Mouse (Mus musculus) cerebellum, adult 9-11 months (tissue): ENCODE data around the gene C1ql4.

Experiments
- DNase-seq: peaks from one replicate; pipeline ENCODE4 v3.0.0; 2022

Gene C1ql4

GRCm38 (mm10) chr15:99087253-99088075 is at the start of gene C1ql4:
Gene C1ql4, minus strand, starts transcription at chr15:99087817.
- no peak for DNase-seq

GRCm38 (mm10) chr15:99129956-99130910 is 42.6 kb upstream of the C1ql4 start:
- no peak for DNase-seq

GRCm38 (mm10) chr15:99129441-99129840 is 41.8 kb upstream of the C1ql4 start:
- DNase-seq = no peak

- no peak for DNase-seq
These were observed 40.4 kb upstream of the C1ql4 start for GRCm38 (mm10) chr15:99127851-99128522.

DNA sequence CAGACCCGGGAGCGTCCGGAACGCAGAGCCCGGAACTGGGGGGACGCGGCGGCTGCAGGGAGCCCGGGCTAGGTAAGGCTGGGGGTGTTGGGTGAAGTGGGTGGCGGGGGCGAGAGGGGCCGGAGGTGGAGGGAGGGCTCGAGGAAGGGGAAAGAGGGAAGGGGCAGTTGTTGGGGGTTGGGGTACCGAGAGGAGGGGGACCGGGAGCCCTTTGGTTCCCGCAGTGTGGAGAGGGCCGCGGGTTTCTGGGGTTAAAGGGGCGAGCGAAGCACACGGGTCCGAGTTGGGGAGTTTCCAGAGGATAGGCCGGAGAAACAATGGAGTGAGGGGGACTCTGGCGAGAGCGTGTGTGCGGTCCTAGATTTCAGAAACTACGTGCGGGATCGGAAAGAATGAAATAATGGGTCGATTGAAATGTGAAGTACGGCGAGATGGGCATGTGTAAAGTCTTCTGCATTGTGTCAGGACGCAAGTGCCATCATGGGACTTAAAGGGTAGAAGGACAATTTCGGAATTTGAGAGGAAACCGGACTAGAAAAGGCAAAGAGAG is 39.3 kb upstream of the C1ql4 start:
- DNase-seq = no peak

DNA sequence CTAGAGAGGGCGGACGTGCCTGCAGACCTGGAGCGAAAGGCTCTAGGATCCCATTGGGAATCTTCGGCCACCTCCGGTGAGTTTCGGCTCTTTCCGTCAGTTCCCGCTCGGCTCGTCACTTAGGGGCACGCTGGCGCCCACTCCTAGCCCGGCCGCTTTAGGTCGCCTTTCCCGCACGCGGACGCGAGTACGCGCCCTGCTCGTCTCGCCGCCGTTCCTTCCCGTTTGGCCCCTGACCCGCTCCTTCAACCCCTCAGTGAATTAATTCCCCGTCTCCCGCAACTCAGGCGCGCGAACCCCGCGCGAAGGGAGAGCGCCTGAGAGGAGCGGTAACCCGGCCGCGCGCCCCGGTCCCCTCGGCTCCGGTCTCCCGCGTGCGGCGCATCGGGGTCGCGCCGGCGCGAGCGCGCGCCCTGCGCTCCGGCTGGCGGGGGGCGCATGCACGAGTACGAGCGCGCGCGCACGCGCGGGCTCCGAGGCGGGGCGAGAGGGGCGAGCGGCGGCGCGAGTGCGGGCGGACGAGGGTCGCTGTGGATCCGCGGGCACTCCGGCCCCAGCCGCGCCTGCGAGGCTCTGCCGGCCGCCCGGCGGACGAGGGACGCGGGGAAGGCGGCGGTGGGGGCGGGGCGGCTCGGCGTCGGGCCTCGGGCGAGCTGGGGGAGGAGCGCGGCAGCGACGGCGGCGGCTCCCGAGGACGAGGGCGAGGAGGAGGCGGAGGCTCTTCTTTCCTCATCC is 38.6 kb upstream of the C1ql4 start:
- DNase-seq = peak; percentile 87

DNA sequence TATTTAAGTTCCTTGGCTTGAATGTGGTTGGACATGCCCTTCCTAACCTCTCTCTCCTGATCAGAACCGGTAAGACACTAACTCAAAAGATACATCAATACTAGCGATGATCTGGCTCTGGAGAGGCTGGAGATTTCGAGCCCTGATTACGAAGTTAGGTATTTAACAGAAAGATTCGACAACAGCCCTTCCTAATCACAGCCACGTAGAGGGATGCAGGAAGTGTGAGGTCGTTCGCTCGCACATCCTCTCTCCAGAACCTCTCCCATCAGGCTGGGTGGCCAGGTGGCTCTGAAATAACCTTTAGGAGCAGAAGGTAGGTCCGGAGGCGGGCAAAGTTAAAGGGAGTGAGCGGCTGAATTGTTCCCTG is 38.1 kb upstream of the C1ql4 start, which contains the start of gene Spats2:
Gene Spats2, plus strand, starts transcription at position 206 of the 370 bp plus-strand sequence.
- no peak for DNase-seq

- DNase-seq = no peak
These were observed 35.0 kb upstream of the C1ql4 start for GRCm38 (mm10) chr15:99122642-99123041.

GRCm38 (mm10) chr15:99120814-99121213 is 33.2 kb upstream of the C1ql4 start:
- DNase-seq = no peak

DNA sequence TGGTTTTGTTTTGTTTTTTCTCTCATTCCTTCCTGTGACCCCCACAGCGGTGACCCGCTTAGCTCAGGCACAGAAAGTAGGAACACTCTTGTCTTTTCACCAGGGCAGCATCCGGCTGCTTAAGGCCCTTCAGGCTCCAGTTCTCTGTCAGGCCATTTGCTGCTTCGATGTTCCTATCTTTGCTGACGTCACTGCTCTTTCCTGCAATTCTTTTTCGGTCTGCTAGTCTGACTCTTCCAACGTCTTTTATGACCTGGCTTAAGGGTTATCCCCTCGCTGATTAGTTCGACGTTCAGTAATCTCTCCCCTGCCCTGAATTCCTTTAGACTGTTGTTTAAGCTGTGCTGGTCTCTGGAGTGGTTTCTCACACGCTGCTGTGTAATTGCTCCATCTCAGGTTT is 28.9 kb upstream of the C1ql4 start:
- no peak for DNase-seq

- no peak for DNase-seq
These were observed 27.4 kb upstream of the C1ql4 start for GRCm38 (mm10) chr15:99115065-99115423.

DNA sequence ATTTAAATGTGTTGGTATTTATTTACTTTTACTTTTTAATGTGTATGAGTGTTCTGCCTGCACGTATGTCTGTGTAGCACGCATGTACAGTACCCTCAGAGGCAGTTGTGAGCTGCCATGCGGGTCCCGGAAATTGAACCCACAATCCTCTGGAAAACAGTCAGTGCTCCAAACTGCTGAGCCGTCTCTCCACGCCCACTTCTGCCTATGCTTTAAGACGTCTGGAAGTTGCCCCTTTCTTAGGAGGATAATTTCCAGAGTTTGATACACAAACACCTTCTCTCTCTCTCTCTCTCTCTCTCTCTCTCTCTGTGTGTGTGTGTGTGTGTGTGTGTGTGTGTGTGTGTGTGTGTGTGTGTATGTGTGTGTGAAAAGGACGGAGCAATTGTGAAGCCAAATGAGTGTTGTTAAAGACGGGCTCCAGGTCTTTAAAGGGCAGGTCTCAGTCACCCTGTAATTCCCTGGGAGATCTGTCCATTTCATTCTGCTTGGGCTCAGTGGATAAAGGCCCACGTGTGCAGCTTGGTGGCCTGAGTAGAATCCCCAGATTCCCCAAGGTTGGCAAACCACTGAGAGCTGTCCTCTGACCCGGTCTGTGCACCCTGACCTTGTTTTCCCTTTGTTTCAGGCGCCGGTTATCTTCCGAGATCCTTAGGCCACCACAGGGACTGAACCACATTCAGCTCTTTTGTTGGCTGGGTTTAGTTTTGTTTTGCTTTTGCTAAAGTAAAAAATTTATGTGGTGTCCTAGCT is 26.9 kb upstream of the C1ql4 start:
- no peak for DNase-seq

DNA sequence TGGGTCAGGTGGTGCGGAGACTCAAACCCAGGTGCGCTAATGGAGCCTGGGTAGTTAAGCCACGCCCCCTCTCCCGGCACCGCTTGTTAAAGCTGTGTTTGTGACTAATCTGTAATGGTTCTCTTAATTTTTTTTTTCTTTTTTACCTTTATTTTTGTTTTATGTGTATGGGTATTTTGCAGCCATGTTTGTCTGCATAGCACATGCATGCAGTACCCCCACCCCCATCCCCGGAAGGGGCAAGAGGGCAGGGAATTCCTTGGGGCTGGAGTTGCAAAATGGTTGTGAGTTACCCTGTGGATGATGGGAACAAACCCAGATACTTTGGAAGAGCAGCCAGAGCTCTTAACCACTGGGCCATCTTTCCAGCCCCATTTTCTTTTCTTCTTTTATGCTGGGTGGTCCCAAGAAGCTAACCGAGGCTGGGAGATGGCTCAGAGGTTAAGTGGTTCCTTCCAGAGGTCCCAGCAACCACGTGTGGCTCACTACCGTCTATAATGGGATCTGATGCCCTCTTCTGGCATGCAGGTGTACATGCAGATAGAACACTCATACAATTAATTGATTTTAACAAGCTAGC is 25.9 kb upstream of the C1ql4 start:
- DNase-seq = no peak

- DNase-seq = no peak
These were observed 25.3 kb upstream of the C1ql4 start for GRCm38 (mm10) chr15:99112843-99113395.

- DNase-seq = no peak
These were observed 24.2 kb upstream of the C1ql4 start for GRCm38 (mm10) chr15:99111809-99112208.

DNA sequence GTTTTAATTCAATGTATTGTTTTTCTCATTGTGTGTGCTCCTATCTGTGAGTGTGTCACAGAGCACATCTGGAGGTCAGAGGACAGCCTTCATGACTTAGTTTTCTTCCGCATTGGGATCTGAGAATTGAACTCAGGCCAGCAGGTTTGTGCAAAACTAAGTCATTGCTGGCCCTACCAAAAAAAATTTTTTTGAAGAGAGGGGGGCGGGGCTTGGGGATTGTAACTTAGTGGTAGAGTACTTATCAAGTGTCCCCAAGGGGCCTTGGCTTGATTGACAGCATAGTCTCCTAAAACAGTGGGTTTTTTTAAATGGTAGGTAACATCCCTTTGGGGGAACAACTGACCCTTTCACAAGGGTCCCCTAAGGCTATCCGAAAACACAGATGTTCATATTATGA is 23.5 kb upstream of the C1ql4 start:
- DNase-seq = no peak

DNA sequence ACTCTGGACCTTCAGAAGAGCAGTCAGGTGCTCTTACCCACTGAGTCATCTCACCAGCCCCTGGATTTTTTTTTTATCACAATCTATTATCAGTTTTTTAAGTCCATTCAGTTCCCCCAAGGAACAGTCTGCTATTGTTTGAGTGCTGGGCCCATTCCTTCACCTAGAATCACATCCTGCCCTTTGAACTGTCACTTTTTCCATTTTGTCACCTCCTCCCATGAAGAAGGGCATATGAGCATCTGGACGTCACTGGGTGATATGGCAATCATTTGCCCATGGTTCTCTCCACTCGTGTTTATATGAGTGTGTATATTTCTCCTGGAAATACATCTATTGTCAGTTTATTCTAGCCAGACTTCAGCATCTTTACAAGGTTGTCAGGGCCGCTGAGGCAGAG is 20.2 kb upstream of the C1ql4 start:
- no peak for DNase-seq

GRCm38 (mm10) chr15:99105238-99105637 is 17.6 kb upstream of the C1ql4 start:
- no peak for DNase-seq

- no peak for DNase-seq
These were observed 12.4 kb upstream of the C1ql4 start for GRCm38 (mm10) chr15:99099984-99100383.

DNA sequence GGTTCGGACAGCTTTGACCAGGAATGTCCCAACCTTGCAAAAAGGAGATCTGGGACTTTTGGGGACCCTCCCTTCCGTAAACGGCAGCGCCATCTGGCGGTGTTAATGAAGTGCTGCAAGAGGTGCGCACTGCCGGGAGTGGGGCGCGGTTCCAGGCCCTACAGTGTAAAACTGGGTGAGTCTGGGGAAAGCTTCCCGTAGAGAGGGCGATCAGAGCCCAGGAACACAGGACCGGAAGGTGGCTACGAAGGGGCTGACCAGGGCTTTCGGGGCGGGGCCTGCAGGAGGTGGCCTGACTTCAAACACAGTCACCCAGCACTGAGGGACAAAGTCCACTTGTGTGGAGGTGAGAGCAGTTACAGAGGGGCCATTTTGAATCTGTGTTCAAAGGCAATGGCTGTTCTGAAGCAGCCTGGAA is 11.5 kb upstream of the C1ql4 start:
- DNase-seq = no peak

GRCm38 (mm10) chr15:99098493-99098861 is 10.9 kb upstream of the C1ql4 start:
- DNase-seq = no peak
